Mouse (Mus musculus): ENCODE measurements around the gene Zfp84.

- TF ChIP-seq CTCF (IDR thresholded peaks at IDR 0.05; ENCODE audit: extremely low read depth, insufficient read length, insufficient replicate concordance, low read depth, low read length) (no peak; the same call in 1 of the 2 replicates), POLR2A (IDR thresholded peaks at IDR 0.05; ENCODE audit: low read depth, low read length) (peak; percentile 58; the same call in 1 of the 2 replicates)
Observed at GRCm38 (mm10) chr7:29768090-29768900, at the start of gene Zfp84.

All from small intestine, adult 2 months (tissue).